Mouse (Mus musculus): ENCODE data around the gene Rnf151.

The Rnf151 gene

DNA sequence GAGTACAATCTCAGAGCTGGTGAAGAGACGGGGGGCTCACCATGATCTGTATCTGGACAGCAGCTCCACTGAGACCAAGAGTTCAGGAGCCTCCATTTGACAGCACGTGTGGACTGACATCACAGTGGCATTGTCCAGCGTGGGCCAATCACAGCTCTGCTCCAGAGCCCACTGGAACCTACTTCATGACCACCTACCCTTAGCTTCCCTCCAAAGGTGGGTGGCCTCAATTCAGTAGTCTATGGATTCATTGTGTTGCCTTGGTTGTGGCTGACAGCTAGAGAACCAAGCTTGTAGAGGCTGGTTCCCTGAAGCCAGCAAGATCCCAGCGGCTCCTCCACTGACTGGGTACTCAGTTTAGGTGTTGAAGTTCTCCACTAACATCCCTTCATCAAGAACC lies at the start of gene Rnf151, which contains the start of gene Rps2:
Rnf151 (minus strand) TSS at position 121 of the 400 bp plus-strand sequence.
Rps2 (plus strand) TSS at position 174 of the 400 bp plus-strand sequence.
- DNase-seq (ENCODE audit: low spot score), result no peak

GRCm38 (mm10) chr17:24766266-24766875 lies 48.5 kb upstream of the Rnf151 start:
- DNase-seq (ENCODE audit: low spot score), result no peak

DNA sequence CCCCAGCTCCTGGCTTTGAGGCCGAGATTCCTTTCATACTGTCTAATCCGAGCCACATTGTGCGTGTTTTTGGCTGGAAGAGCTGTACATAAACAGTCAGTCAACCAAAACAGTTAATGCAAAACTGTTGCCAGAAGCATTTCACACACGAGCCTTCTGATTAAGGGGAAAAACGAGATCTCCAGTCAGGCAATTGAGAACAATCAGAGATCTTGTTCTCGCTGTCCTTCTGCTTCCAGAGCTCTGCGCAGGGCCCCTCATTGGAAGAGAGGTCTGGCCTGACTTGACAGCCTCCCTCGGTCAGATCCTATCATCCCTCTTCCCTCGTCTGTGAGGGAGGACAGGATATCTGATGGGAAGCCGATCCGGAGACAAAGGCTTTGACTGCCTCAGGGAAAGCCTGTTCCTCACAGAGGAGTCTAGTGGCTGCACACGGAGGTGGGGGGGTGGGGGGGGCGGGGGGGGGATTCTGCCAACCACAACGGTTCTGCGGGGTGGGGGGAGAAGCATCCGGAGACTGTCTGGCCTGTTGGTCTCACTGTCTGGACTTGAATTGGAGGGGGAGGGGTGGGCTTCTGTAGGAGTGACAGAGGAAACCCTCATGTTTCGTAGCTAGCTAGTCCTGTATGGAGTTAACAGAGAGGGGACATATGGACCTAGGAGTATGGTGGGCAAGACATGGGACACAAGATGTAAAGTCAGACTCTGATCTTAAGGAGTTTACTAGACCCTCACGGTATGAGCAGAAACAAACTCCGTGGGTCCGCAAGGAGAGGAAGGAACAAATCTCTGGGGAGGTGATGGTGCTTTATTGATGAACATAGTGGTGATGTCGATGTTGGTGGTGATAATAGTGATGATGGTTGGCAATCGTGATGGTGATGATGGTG lies 47.4 kb upstream of the Rnf151 start:
- DNase-seq (ENCODE audit: low spot score), result no peak

- no peak for DNase-seq (ENCODE audit: low spot score)
These were observed 43.3 kb upstream of the Rnf151 start for GRCm38 (mm10) chr17:24761121-24761520.

- no peak for DNase-seq (ENCODE audit: low spot score)
These were observed 39.5 kb upstream of the Rnf151 start for GRCm38 (mm10) chr17:24757394-24757793.

GRCm38 (mm10) chr17:24752415-24753394 lies 34.8 kb upstream of the Rnf151 start, which contains the start of gene Hs3st6:
Gene Hs3st6, plus strand, starts transcription at chr17:24752988.
- no peak for DNase-seq (ENCODE audit: low spot score)

DNA sequence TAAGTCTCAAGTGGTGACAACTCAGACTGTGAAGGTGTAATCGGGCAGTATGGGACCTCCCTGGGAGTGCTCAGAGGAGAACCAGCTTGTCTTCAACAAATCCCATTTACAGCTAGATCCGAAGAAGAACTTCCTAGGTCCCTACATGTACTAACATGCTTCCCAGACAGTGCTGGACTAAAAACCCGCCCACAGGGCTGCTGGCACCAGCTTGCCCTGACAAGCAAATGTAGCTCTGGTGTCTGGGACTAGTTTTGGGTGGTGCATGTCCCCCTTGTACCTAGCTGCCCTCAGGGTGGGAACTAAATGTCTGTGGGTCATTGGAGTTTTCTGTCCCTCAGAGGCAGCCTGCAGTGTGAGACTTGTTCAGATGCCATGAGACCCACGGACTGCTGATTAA lies 33.7 kb upstream of the Rnf151 start:
- DNase-seq (ENCODE audit: low spot score), result no peak

- DNase-seq (ENCODE audit: low spot score), result no peak
These were observed 29.1 kb upstream of the Rnf151 start for GRCm38 (mm10) chr17:24746986-24747385.

DNA sequence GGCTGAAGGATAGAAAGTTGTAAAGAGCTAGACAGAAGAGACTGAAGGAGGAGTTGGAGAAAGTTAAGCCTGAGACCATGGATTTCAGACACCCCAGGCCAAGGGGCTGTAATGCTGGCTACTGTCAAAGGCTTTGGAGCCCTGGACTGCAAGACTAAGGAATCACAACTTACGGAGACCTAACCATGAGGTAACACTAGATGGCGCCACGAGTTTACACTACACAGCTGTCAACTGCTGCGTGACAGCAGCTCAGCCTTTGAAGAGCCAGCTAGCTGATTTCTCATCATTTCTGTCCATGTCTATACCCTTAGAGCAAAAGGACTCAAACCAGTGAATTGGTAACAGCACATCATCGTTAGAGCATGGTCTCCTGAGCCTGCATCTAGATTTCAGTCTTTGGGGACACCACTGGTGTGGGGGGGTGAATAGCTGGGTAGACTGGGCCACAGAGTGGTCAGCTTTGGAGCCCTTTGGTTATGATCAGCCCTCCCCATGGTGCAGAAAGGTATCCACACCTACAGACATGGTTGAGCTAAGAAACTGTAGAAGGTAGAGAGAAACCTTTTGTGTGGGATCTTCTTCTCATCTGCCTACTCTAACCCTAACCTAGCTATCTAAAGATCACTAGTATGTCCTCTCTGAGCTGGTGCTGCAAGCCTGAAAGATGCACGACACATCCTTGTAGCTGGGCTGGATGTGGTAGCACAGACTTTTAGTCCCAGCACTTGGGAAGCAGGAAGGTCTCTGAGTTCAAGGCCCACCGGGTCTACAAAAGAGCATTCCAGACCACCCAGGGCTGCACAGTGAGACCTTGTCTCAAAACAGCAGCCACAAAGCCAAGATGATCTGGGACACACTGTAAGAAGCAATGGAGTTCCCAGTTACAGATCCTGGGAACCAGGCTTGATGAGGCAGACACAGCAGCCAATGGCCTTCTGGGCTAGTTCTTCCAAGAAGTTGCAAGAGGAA lies 27.9 kb upstream of the Rnf151 start:
- peak; percentile 37 for DNase-seq (ENCODE audit: low spot score)

GRCm38 (mm10) chr17:24744381-24744780 lies 26.5 kb upstream of the Rnf151 start:
- no peak for DNase-seq (ENCODE audit: low spot score)

DNA sequence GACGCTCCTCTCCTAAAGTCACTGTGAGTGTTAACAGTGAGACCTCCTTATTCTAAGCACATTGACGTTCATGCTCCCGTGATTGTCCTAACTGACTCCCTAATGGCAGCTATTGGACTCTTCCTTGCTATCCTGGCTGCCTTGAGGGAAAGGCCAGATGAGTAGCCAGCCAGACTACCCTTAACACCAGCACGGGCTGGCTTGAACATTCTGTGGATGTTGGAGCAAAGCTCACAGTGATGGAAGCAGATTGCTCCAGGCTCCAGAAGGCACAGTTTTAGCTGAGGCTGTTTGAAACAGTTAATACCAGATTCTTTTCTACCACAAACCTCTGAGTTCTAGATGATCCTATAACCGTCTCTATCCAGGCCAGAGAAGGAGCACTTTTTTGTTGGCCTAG lies 26.0 kb upstream of the Rnf151 start:
- no peak for DNase-seq (ENCODE audit: low spot score)

GRCm38 (mm10) chr17:24742307-24742706 lies 24.4 kb upstream of the Rnf151 start:
- DNase-seq (ENCODE audit: low spot score), result no peak

DNA sequence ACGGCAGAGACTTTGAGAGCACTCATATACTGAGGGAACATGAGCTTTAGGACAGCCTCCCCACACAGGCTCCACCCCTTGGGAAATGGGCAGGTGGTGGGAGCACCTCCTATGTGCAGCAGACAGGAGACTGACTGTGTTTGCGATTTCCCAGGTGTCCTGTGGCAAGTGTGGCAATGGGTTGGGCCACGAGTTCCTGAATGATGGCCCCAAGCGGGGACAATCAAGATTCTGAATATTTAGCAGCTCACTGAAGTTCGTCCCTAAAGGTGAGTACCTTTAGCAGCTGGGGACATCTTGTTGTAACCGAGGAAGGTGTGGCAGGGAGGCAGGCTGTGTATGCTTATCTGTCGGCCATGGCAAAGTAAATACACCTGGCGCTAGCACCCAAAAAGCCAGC lies 22.1 kb upstream of the Rnf151 start:
- DNase-seq (ENCODE audit: low spot score), result no peak

GRCm38 (mm10) chr17:24738238-24738637 lies 20.4 kb upstream of the Rnf151 start:
- no peak for DNase-seq (ENCODE audit: low spot score)

DNA sequence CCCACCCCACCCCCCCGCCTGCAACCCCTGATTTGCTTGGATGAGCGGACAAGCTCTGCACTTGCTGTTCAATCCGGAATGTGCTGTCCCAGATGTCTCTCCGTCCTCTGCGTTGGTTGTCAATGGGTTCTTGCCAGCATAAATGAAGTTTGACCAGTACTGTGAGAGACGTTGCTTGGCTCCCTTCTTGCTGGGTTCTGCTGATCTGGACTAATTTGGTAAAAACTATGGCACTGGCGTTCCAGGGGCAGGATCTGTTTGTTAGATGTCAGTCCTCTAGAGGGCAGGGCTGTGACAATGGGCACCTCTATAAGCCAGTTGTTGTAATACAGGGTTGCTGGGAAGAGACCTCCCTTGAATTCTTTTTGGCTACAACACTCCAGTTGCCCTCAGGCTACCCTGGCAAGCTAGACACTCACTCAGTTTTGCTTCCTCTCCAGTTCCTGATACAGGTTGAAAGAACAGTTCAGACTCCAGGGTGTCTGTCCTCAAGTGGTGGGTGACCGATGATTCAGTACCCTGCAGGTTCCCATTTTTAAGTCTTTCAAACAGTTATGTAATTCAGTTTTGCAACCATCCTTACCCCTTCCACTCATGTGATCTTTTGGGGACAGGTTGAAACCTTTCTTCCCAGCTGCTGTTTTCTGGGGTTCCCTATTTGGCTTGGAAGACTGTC lies 19.4 kb upstream of the Rnf151 start:
- DNase-seq (ENCODE audit: low spot score), result no peak

GRCm38 (mm10) chr17:24736330-24737051 lies 18.6 kb upstream of the Rnf151 start, which contains the start of gene Msrb1:
Gene Msrb1, plus strand, starts transcription at chr17:24736642.
- DNase-seq (ENCODE audit: low spot score), result peak; percentile 87

DNA sequence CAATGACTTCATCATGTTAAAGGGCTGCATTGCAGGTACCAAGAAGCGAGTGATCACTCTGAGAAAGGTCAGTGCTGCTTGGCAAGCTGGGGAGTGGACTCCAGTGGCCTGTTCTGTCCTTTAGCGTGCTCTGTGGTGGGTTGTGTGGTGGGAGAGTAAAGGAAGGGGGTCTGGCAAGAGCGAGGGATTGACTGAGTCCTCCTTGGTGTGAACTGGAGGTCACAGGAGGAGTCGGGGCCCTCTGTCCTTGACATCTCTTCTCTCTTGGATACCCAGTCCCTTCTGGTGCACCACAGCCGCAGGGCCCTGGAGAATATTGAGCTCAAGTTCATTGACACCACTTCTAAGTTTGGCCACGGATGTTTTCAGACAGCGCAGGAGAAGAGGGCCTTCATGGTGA lies 17.6 kb upstream of the Rnf151 start:
- no peak for DNase-seq (ENCODE audit: low spot score)

DNA sequence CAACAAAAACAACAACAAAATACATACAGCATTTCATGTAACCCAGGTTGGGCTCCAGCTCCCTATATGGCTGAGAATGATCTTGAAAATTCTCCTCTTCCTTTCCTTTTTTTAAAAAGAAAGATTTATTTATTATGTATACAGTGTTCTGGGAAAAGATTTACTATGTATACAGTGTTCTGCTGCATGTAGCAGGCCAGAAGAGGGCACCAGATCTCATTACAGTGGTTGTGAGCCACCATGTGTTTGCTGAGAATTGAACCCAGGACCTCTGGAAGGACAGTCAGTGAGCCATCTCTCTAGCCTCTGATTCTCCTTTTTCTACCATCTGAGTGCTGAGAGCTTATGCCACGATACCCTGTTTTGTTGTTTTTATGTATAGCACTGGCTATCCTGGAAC lies 16.6 kb upstream of the Rnf151 start:
- DNase-seq (ENCODE audit: low spot score), result no peak

GRCm38 (mm10) chr17:24733434-24734050 lies 15.7 kb upstream of the Rnf151 start:
- DNase-seq (ENCODE audit: low spot score), result no peak
